Mouse (Mus musculus): Measurements from ENCODE around the gene Sema5b.
"Not testable (repeated sequence)": the region's sequence is repeated elsewhere in the genome, so short reads cannot be mapped to it uniquely, and the experiment has no call there.

The Sema5b gene

DNA sequence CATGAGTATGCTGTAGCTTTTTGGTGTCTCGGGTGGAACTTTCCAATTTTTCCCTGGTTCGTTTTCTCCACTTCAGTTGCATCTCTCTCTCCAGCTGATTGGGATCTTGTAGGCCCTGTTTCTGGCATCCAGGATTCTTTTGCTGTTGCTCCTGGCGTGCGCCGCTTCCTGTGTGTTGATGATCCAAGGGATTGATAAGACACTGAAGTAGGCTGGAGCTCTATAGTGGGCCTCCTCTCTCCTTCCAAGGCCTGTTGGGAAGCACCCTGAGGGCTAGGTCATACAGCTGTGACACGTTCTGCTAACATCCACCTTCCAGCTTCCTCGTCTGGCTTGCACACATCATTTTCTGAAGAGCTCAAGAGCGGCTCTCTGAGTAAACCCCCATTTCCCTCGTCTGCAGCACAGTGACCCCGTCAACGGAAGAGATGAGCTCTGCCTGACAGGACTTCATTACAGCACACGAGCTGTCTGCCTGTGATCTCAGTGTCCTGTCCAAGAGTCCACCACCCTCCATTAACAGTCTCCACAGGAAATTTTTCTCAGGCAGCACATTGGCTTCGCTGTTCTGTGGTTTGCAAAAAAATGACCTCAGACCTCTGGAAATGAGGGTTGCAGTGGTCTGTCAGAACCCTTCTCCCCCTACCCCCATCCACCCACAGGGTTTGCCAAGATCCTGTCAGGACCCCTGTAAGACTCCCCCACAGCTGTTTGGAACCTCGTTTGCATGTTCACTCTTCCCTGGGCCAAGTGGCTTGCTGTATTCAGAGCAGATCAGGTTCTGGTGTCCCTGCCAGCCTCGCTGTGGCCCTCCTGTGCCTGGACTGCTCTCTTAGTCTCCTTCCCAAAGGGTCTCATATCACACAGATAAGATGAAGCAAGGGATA lies 14.9 kb downstream of the Sema5b start:
- DNase-seq (ENCODE audit: low spot score): no peak

DNA sequence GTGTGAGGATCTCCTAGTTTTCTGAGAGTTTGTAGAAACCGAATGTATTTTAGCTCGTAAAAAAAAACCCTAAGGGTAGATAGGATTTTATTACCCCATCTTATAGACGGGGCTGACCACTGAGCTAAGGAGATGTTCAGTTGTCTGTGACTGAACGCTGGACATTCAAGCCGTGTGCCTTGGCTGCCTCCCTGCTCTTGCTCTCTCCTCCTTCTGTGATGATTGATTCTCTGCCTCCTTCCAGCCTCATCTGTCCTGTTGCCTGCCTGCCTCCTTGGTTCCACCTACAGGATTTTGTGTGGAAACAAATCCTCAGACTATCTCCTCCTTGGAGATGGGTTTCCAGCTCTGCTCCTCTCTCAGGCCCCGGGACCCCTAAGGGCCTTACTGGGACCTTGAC lies 16.1 kb downstream of the Sema5b start:
- DNase-seq (ENCODE audit: low spot score): no peak

DNA sequence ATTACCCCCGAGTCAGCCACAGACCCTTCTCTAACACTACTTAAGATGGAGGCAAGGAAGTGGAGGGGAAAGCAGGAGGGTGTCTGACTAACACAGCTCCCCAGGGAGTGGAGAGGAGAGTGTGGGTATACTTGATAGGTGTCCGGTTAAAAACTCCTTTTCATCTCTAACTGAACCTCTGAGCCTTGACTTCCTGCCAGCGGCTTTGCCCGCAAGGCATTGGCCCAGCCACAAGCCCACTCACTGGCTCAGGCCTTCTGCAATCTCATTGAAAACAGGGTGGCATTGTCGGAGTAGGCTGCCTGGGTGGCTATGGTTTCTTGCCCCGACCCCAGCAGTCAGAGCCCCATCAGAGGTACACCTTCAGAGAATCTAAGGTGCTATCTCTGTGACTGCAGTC lies 20.6 kb downstream of the Sema5b start:
- no peak for DNase-seq (ENCODE audit: low spot score)

DNA sequence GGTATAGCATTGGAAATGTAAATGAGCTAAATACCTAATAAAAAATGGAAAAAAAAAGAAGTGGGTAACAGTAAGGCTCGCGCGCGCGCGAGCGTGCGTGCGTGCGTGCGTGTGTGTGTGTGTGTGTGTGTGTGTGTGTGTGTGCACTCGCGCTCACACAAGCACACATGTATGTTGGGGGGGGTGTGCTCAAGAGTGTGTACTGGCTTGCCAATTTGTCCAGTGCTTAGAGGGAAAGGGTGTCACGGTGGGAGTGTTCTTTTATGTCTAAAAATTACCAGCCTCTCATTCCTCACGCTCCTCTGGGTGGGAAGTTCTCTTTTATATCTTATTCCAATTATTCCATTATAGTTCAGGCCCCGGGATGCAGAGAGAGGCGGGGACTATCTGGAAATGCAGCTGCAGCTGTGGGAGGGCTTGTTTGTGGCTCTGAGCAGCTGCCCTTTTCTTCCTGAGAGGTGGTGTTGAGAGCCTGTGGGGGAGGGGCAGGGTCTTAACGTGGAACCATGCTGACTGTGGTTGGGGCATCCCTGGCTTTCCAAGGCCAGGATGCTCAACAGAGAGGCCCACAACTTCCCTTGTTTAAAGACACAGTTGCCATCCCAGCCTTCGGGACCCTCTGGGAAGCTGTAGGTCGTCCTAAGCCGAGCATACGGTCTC lies 23.4 kb downstream of the Sema5b start:
- DNase-seq (ENCODE audit: low spot score): no peak

DNA sequence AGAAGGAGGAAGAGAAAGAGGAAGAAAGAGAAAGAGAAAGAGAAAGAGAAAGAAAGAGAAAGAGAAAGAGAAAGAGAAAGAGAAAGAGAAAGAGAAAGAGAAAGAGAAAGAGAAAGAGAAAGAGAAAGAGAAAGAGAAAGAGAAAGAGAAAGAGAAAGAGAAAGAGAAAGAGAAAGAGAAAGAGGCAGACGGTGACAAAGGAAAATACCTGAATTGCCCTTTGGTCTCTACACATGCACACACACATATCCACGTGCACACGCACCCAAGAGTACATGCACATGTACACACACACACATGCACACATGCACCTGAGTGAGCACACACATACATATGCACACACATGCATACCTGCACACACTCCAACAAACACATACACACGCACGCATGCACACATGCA lies 24.7 kb downstream of the Sema5b start:
- DNase-seq (ENCODE audit: low spot score): not testable (repeated sequence)

DNA sequence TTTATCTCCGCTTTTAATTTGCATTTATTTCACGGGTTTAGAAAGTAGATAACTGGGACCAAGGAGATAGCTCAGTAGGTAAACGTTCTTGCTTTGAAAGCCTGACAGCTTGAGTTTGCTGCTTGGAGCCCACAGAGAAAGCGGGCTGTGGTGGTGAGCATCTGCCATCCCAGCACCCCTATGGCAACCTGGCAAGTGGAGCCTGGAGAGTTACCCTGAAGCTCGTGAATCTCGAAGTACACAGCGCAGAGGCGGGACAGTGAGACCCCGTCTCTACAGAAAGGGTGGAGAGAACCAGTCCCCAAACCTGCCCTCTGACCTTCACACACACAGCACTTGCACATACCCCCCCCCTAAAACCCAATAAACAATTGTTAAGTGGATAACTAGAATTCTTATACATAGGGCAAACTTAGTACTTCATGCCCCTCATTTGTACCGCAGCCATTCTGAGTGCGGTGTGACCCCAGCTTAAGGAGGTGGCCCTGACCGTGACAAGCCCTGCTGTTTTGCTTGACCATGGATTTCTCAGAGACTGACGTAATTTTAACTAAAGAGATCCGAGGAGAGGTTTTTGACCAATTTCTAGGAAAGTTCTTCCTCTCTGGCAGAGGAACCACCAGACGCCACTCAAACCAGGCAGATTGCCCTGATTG lies 27.4 kb downstream of the Sema5b start:
- DNase-seq (ENCODE audit: low spot score): no peak

DNA sequence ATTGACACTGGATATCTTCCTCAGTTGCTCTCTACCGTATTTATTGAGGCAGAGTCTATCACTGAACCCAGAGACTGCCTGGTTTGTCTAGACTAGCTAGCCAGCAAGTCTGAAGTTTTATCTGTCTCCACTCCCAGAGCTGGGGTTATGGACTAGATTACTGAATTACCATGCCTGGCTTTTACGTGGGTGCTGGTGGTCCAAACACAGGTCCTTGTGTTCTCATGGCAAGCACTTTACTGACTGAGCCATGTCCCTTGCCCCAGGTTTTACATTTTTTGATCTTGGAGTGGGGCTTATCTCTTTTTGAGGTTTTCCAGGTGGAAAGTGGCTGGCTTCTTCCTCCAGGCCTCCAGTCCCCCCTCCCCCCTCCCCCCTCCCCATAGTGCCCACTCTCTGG lies 28.4 kb downstream of the Sema5b start:
- DNase-seq (ENCODE audit: low spot score): no peak

DNA sequence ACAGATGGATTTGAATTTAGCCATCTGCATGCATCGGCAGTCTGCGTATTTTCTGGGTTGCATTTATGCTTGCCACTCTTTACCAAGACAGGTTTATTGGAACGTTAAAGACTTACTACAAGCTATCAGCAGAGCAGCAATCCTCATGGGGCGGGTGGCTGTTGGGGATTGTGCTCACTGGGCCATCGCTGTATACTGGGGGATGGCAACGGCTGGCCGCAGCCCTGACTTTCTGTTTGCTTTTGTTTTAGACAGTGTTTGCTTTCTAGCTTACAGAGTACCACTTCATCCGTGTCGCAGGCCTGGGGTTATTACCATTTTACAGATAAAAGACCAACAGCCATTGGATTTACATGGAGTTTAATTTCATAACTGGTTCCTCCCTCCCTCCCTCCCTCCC lies 28.8 kb downstream of the Sema5b start:
- DNase-seq (ENCODE audit: low spot score): no peak

DNA sequence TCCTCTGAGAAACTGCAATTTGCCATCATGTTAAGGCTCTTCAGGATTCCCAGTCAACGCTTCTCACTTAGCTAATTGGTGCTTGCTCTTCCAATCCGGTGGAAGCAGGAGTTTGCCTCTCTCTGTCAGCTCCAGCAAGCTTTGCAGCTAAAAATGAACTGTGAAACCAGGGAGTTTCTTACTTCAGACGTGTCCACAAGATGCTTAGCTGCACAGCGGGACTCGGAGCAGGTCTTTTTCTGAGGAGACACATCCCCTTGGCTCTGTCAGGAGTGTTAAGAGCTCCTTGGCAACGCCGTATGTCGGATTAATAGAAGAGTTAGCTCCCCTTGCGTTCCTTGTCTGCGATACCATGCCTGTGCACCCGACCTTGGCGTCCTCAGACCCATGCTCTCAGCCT lies 29.7 kb downstream of the Sema5b start:
- no peak for DNase-seq (ENCODE audit: low spot score)

DNA sequence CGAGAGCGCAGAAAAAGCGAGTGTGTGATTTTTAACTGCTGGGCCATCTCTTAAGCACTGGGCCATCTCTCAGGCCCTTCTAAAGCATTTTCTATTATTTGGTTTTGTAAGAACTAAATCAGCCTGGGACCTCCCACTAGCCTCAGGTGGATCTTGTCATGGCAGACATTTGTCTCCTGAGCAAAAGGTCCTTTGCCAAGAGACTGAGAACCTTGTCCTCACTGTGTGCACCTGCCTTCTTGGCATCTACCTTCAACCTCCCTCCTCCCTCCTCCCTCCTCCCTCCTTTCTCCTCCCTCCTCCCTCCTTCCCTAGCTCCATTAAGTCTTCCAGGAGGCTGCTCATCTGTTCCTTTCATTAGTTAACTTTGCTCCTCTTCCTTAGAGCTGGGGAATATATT lies 32.6 kb downstream of the Sema5b start:
- DNase-seq (ENCODE audit: low spot score): no peak

DNA sequence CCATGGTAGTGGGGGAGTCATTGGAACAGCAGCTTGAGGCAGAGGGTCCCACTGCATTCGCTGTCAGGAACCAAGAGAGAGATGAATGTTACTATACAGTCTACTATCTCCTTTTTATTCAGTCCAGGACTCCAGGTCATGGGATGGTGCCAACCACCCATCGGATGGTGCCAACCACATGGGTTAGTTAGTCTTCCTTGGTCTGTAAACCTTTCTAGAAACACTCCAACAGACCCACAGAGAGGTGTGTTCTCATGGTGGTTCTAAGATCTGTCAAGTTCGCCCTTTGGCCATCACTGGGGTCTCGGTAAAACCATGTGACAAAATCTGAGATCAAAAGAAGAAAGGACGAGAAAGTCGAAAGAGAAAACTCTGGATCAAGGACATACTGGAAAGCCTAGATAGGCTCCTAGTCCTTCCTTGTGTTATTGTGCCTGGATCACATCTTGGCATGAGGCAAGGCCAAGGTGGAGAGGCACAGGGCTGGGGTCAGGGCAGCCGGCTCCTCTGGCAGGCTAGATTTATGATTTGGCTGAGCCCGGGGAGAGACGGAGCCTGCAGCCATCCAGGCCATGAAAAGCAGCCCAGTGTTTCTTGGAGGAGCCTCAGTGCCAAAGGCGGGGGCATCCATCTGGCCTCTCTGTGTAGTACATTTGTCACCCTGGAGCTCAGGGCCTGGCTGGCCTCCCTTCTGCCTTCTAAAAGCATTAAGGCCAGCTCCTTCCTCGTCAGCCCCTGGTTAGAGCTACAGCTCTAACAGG lies 36.4 kb downstream of the Sema5b start:
- DNase-seq (ENCODE audit: low spot score): no peak

DNA sequence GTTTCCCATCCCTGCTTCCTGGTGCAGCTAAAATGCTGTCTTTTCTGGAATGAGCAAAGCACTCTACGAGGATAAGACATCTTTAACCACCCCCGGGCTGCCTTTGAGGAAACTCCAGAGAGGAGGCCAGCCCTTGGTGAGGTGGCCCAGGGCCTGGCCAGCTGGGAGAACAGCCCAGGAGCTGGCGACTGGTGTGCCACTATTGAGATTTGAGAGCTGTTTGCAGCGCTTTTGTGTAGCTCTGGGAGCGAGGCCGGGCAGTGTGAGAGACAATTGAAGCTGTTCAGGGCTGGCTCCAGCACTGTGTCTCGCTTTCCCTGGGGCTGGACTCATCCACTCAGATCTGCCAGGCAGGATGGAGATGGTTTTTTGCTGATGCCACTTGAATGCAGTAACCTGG lies 40.4 kb downstream of the Sema5b start:
- no peak for DNase-seq (ENCODE audit: low spot score)

DNA sequence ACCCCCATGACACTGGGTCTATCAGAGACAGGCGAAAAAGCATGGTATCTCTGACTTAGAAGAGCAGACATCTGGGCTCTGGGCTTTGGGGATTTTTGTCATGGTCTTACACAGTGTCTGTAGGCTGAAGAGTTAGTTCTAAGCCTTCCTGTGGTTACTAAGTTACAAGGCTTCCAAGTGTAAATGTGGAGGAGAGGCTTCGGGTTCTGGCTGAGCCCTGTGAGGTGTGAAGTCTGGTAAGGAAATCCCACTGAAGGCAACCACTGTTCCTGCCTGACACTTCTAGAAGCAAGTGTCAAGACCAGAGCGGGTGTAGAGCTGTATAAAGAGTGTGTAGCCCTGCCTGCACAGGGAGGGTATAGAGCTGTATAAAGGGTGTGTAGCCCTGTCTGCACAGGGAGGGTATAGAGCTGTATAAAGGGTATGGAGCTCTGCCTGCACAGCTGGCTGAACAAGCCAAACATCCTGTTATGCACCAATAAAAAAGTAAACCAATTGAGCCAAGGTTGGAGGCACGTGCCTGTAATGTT lies 42.7 kb downstream of the Sema5b start:
- DNase-seq (ENCODE audit: low spot score): no peak

DNA sequence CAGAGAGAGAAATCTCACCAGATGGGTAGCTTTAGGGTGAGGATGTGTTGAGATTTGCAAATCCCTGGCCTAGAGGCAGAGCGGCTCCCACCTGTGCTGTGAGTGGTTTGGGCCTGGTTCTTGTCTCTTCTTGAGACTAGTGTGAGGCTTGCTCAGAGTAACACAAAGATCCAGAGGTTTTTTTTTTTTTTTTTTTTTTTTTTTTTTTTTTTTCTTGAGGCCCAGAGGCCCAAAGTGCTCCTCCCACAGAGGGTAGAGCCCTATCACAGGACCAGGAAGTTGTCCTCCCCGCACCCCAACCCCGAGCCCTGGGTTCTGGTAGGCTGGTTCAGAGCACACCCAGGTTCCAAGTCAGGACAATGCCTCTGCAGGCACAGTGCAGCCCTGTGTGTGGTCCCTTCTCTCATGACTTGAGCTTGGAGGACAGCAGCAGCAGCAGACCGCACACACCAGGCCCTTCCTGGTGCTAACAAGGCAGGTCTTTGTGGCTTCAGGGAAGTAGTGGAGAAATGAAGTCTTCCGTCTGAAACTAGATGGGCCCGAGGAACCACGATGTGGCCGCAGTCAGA lies 44.3 kb downstream of the Sema5b start:
- no peak for DNase-seq (ENCODE audit: low spot score)

DNA sequence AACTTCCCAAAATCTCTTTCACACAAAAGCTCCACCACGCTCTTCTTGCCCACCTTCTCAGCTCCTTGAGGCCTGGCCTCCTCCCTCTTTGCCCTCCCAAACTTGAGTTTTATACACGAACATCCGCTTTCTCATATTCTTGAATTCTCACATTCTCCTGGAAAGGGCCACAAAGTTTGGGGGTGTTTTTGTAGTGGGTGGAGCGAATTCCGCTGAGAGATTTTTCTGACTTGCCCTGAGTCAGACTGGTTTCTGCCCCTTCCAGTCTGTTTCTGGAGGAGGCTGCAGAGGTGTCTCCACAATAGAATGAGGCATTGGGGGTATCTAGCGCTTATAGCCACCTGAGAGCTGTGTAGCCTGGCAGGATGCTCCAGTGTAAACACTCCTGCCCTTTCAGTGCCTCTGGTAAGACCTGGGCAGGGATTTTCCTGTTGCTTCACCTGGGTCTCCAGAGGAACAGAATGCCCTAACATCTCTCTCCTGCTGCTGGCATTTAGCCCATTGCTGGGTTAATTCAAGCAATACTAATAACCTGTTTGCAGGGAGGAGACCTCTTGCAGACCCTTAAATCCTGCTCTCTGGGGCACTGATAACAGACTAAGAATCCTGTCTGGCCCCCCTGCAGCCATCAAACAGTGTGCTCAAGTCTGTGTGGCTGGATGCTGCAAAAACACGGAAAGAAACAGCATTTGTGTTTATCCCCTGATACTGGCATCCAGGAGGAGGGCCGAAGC lies 46.3 kb downstream of the Sema5b start:
- DNase-seq (ENCODE audit: low spot score): no peak

DNA sequence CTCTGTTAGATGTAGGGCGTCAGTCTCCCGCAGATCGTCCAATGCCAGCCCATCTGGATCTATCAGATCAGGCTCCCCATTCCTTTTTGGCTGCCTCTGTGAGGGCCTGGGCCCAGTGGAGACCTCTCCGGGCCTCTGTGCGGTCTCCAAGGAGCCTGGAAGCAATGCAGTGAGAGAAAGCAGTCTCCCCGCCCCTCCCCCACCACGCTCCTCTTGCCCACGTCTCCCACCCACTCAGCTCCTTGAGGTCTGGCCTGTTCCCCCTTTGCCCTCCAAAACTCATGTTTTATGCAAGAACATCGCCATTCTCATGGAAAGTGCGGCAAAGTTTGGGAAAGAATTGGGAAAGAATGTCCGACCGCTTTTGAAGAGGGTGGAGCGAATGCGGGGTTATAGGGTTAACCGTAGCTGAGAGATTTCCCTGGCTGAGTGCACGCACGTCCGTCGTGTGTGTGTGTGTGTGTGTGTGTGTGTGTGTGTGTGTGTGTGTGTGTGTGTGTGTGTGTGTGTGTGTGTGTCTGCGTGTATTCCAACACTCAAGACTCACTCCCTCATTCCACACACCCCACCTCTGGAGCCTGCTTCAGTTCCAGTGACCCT lies 47.0 kb downstream of the Sema5b start:
- no peak for DNase-seq (ENCODE audit: low spot score)

DNA sequence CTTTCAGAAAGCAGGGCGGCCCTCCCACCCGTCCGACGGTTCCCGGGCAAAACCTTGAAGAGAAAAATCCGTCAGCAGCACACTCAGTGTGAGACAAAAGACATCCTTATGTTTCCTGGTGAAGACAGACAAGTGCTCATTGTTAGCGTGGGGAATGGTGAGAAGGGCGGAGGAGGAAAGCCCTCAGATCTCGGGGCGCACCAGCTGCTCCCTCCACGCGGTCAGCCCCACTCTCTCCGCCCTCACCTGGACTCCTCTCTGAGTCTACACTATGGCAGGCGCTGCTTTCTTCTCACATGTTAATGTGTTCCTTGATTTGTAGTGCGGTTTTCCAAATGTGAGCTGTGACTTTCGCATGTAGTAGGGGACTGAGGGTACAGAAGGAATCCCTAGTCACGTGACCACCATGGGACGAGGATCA lies 47.8 kb downstream of the Sema5b start:
- DNase-seq (ENCODE audit: low spot score): no peak

DNA sequence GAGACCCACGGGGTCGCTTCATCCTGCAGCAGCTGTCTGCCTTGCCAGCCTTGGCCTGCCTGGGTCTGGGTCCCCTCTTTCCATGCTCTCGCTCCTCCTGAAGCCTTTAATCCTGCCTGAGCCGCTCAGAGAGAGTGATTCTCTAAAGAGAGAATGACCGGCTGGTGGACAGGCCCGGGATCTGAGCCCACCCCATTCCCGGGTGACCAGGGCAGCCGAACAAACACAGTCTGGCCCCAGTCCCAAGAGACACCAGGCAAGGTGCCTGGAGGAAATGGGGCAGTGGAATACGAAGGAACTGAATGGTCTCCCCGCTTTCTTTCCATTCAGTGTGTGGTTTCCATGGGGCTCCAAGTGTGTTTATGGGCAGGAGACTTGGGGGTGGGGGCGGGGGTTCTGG lies 50.8 kb downstream of the Sema5b start:
- DNase-seq (ENCODE audit: low spot score): no peak

DNA sequence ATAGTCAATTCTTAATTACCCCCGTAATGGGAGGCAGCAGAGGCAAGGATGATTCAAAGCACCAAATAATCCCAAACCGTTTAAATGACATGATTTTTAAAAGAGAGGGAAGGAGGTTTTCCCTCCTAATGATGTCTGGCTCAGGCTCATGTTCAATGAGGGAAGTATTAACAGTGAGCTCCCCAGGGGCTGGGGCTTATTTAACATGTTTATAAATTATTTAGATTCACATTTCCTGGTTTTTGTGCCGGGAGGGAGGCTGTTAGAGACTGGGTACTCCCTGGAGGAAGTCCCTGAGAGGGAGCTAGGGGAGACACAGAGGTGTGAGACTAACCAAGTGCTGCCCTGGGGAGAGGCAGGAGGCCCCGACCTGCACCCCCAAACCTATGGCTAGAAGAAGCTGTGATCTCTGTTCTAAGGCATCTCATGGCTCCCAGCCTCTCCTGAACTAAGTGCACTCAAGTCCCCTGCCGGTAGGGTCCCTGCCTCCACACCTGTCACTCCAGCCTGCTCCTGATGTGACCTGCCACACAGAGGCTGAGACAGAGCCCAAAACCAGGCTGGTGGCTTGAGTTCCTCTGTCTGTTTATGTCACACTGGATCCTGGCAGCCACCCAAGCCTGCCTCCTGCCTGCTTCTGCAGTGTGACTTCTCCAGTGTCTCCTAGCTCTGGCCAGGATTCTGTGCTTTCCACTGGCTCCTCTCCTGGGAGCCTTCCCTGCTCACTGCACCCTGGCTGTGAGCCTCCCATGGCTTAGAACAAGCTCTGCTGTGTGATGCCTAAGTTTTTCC lies 51.5 kb downstream of the Sema5b start:
- no peak for DNase-seq (ENCODE audit: low spot score)

DNA sequence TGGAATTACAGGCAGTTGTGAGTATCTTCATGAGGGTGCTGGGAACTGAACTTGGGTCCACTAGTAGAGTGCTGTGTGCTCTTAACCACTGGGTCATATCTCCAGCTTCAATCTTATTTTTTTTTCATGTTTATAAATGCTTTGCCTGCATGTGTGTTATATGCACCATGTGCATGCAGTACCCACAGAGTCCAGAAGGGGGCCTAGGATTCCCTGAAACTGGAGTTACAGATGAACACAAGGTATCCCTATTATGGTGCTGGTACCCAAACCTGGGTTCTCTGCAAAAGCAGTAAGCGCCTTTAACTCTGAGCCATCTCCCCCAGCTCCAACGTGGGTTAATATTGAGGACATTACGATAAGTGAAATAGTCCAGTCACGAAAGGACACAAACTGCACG lies 52.5 kb downstream of the Sema5b start:
- no peak for DNase-seq (ENCODE audit: low spot score)
